Mouse (Mus musculus) inflammation-experienced regulatory T-cells, adult 6 months (primary cell): ENCODE results near the gene Gm6401. TPM values are rescaled to one million over a fixed set of nuclear protein-coding genes. Genes with fewer than 3 reads are reported as not detected.
"Not testable (repeated sequence)": the region's sequence is repeated elsewhere in the genome, so short reads cannot be mapped to it uniquely, and the experiment has no call there.

Source experiments
- ATAC-seq: one replicate; pipeline ENCODE4 v1.8.0; 2017
- polyA plus RNA-seq, 3 experiments: library from polyadenylated mRNA; unstranded; fragments of 100-300 nt; shearing (Covaris generic); gene quantifications; one replicate each; pipeline ENCODE4 v1.2.1; 2017

Gene Gm6401
- polyA plus RNA-seq, result not detected

- not testable (repeated sequence) for ATAC-seq
Observed at GRCm38 (mm10) chr14:41967827-41968226, at the start of gene Gm6401. Gene Gm6401 (minus strand): TSS chr14:41967927.

- not testable (repeated sequence) for ATAC-seq
Observed at GRCm38 (mm10) chr14:41983225-41983624, 15.5 kb upstream of the Gm6401 start, which contains the start of gene Gm3543. Gene Gm3543 (minus strand): TSS chr14:41983325.

- not testable (repeated sequence) for ATAC-seq
Observed at GRCm38 (mm10) chr14:41968596-41968995, 869 bp upstream of the Gm6401 start.

- ATAC-seq, result not testable (repeated sequence)
Observed at GRCm38 (mm10) chr14:41964095-41964494, 3.6 kb downstream of the Gm6401 start.

- not testable (repeated sequence) for ATAC-seq
Observed at GRCm38 (mm10) chr14:41943695-41944094, 24.0 kb downstream of the Gm6401 start, which contains the start of gene 1700024B05Rik. Gene 1700024B05Rik (plus strand): TSS chr14:41943995.

GRCm38 (mm10) chr14:41924649-41925048, 43.1 kb downstream of the Gm6401 start, which contains the start of gene 1700049E17Rik1:
Gene 1700049E17Rik1 (plus strand): TSS chr14:41924949.
- not testable (repeated sequence) for ATAC-seq

Other genes starting within 250 kb of the Gm6401 start
- gene Gm7929, start 217.3 kb downstream of the Gm6401 start, polyA plus RNA-seq, result not detected
- not detected for gene Gm47189, start 195.5 kb downstream of the Gm6401 start, polyA plus RNA-seq
- gene Gm7980, start 60.6 kb downstream of the Gm6401 start, polyA plus RNA-seq, result not detected
- gene 1700049E17Rik1, start 43.0 kb downstream of the Gm6401 start, polyA plus RNA-seq, result not detected
- not detected for gene 1700024B05Rik, start 23.9 kb downstream of the Gm6401 start, polyA plus RNA-seq
- gene Gm3543, start 15.4 kb upstream of the Gm6401 start, polyA plus RNA-seq, result not detected
- gene Gm7951, start 149.4 kb upstream of the Gm6401 start, polyA plus RNA-seq, result not detected
- not detected for gene Gm17027, start 194.7 kb upstream of the Gm6401 start, polyA plus RNA-seq
- gene Gm3573, start 222.9 kb upstream of the Gm6401 start, polyA plus RNA-seq, result not detected